Mouse (Mus musculus) heart, embryonic 16.5 days (tissue): ENCODE data around the gene Gpr4. TPM values are rescaled to one million over a fixed set of nuclear protein-coding genes. Genes with fewer than 3 reads are reported as not detected.

Source experiments
- ATAC-seq: fragments of 200-750 bp; cut with Nextera tagmentation; replicated peaks from 2 replicates; pipeline ENCODE4 v1.8.0; 2017; ENCODE audit warnings: moderate number of reproducible peaks; ENCODE audit not compliant: insufficient read depth, low FRiP score; ENCODE audit errors: extremely low read depth
- H3K27ac ChIP-seq: fragments of 300-500 bp; sonication (generic); 2 replicates; pipeline ENCODE4 v1.5.1; 2014; ENCODE audit warnings: mild to moderate bottlenecking, low read length, control low read depth, moderate library complexity
- H3K27me3 ChIP-seq: fragments of 300-500 bp; sonication (generic); 2 replicates; pipeline ENCODE4 v1.6.1; 2014; ENCODE audit warnings: low read length, mixed read lengths; ENCODE audit not compliant: control insufficient read depth, insufficient read depth
- H3K36me3 ChIP-seq: fragments of 300-500 bp; sonication (generic); 2 replicates; pipeline ENCODE4 v1.6.1; 2014; ENCODE audit not compliant: control insufficient read depth, insufficient read depth
- H3K4me1 ChIP-seq: fragments of 300-500 bp; sonication (generic); 2 replicates; pipeline ENCODE4 v1.6.1; 2014; ENCODE audit warnings: low read length, mixed read lengths; ENCODE audit not compliant: control insufficient read depth, insufficient read depth
- H3K4me2 ChIP-seq: fragments of 300-500 bp; sonication (generic); 2 replicates; pipeline ENCODE4 v1.6.1; 2014; ENCODE audit warnings: low read depth, mild to moderate bottlenecking, control low read depth, low read length
- H3K4me3 ChIP-seq: fragments of 300-500 bp; sonication (generic); 2 replicates; pipeline ENCODE4 v1.5.1; 2014; ENCODE audit warnings: mild to moderate bottlenecking, control low read depth, low read length
- H3K9ac ChIP-seq: fragments of 300-500 bp; sonication (generic); 2 replicates; pipeline ENCODE4 v1.6.1; 2014; ENCODE audit warnings: low read length, control low read depth
- H3K9me3 ChIP-seq: fragments of 300-500 bp; sonication (generic); replicated peaks from 2 replicates; pipeline ENCODE4 v1.6.1; 2016; ENCODE audit warnings: low read length; ENCODE audit not compliant: control insufficient read depth
- WGBS: fragments of 180-500 bp; shearing (Covaris S2); extraction: QIAGEN DNeasy Blood & Tissue Kit; methylation state at CpG from one replicate; pipeline ENCODE4 v1.1.7; 2014; 5-methylcytosine and 5-hydroxymethylcytosine counted together
- polyA plus RNA-seq: library from polyadenylated mRNA; unstranded; fragments of >200 nt; fragmentation: Nextera tagmentation; extraction: Ambion mirVana; gene quantifications from 2 replicates; pipeline ENCODE4 v1.2.1, GENCODE M21; 2015

Gene Gpr4
- polyA plus RNA-seq, 1 experiment from 2014 or later, result 2.7 TPM

DNA sequence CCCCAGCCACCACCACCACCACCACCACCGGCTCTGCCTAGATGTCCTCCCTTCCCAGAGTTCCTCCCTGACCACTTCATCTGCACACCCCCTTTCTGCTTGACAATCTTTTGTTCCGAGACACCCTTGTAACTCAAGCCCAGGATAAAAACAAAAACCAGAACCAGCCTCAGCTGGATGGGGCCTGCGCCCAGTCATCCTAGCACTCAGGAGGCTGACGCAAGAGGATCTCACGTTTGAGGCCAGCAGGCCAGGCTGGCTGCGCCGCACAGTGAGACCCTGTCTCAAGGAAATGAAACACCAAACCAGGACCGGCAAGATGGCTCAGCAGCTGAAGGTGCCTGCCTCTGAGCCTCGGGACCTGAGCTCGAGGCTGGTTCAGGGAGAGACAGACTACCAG lies 54.7 kb downstream of the Gpr4 start:
- peaks cover 46% of the 10 kb centered on the region for H3K4me1 ChIP-seq
- WGBS, result 43% methylated on average over 10 of the region's 10 CpGs

DNA sequence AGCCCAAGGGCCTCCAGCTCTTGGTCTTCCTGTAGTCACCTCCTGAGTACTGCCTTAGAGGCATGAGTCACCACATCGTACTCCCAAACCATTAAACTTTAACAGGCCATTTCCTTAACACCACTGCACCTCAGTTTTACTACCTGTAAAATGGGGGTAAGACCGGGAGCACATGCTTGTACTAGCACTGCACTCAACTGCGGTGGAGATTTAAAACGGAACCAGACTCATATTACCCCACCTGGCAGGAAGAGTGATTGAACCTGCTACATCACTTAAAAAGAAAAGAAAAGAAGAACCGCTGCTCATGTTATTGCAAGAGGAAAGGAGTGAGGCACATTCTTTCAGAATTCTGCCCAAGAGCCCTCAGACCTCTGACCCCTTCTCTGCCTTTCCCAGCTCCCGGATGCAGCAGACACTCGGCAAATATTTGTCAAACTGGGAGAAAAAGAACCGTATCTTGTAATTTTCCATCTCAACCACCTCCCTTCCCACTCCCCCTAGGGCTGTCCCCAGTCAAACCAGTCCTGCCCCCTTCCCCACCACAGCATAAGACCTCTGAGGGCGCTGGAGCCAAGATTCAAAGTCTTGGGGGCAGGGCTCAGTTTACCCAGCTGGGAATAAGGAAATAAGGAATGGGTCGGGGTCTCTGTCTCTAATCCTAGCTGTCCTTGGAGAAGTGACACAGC lies 56.8 kb downstream of the Gpr4 start:
- peak overlapping the region; percentile 98 for H3K27ac ChIP-seq
- H3K9ac ChIP-seq, result peak overlapping the region; percentile 94
- WGBS, result 36% methylated on average over 10 of the region's 10 CpGs
- peaks cover 7% of the 10 kb centered on the region for H3K36me3 ChIP-seq
- H3K27me3 ChIP-seq, result no peaks in the 10 kb centered on the region
- no peak for ATAC-seq
- H3K4me2 ChIP-seq, result peak overlapping the region; percentile 86
- no peaks in the 10 kb centered on the region for H3K9me3 ChIP-seq
- H3K4me1 ChIP-seq, result peaks cover 49% of the 10 kb centered on the region
- peak overlapping the region; percentile 76 for H3K4me3 ChIP-seq

More for the DNA sequence above, 54.7 kb downstream of the Gpr4 start:
- H3K4me2 ChIP-seq, result no peak overlapping the region
- H3K27me3 ChIP-seq, result no peaks in the 10 kb centered on the region
- no peak for ATAC-seq
- no peak overlapping the region for H3K4me3 ChIP-seq
- H3K27ac ChIP-seq, result peak overlapping the region; percentile 36
- no peaks in the 10 kb centered on the region for H3K9me3 ChIP-seq
- 0 out of 2 replicates have a peak overlapping the region, but pooled peaks have one; percentile 6 for H3K9ac ChIP-seq
- peaks cover 23% of the 10 kb centered on the region for H3K36me3 ChIP-seq

GRCm38 (mm10) chr7:19269721-19270441 lies 57.5 kb downstream of the Gpr4 start:
- peak; percentile 80 for ATAC-seq
- Histone ChIP-seq H3K27ac (peak overlapping the region; percentile 98), H3K4me3 (peak overlapping the region; percentile 76), H3K27me3 (no peaks in the 10 kb centered on the region), H3K9me3 (no peaks in the 10 kb centered on the region), H3K4me2 (peak overlapping the region; percentile 86), H3K36me3 (no peaks in the 10 kb centered on the region; the same call in 1 of the 2 replicates), H3K9ac (peak overlapping the region; percentile 94), H3K4me1 (peaks cover 49% of the 10 kb centered on the region)
- WGBS, result 1% methylated on average over 19 of the region's 19 CpGs

- no peak for ATAC-seq
- Histone ChIP-seq H3K9me3 (no peaks in the 10 kb centered on the region), H3K4me3 (peak overlapping the region; percentile 76), H3K36me3 (no peaks in the 10 kb centered on the region; the same call in 1 of the 2 replicates), H3K27me3 (no peaks in the 10 kb centered on the region), H3K4me1 (peaks cover 41% of the 10 kb centered on the region), H3K4me2 (peak overlapping the region; percentile 86), H3K9ac (peak overlapping the region; percentile 94), H3K27ac (peak overlapping the region; percentile 98)
- WGBS, result under 1% methylated on average over 19 of the region's 21 CpGs
These were observed 58.3 kb downstream of the Gpr4 start for GRCm38 (mm10) chr7:19270509-19271237.

DNA sequence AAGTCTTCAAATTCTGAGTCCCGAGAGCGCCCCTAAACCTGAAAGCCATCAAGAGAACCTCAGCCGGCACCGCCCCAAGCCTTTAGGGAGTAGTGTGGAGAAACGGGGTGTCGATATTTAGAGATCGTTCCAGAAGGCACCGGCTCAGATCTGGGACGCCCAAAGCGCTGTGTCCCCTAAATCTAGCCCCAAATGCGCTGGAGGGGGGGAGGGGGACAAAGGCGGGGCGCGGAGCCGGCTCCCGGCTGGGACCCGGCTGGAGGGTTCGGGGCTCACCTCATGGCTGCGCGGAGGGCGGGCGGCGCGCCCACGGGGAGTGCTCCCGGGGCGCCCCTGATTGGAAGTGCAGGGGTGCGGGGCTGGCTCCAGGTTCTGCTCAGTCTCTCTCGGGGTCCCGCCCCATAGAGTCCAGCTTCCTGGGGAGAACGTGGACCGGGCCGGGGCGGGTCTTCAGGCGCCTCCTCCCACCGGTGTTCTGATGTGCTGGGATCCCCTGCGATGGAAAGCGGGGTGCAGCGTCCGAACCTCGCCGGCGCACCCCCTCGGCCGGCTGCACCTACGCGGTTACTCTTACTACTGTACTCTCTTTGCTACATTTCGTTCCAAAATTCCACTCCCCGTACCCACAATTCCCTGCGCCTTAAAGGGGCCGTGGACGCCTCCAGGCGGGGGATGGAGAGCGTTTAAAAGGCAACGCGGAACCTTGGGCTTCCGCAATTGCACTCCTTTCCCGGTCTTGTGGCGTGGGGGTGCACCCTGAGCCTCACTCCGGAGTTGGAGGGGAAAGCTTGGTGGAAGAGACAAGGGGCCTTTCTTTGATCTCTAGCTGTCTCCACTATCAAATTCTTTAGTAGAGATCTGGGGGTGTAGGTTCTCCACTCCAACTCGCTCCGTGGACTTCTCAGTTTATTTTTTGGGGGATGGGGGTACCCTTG lies 59.2 kb downstream of the Gpr4 start, which contains the start of gene Vasp:
Gene Vasp, minus strand, starts transcription at position 580 of the 935 bp plus-strand sequence.
- WGBS, result under 1% methylated on average over 62 of the region's 62 CpGs
- Histone ChIP-seq H3K9ac (peak within 1 kb of the TSS; percentile 94), H3K9me3 (no peaks in the 10 kb centered on the region; the same call in 1 of the 2 replicates), H3K36me3 (no peaks in the 10 kb centered on the region; the same call in 1 of the 2 replicates), H3K4me1 (peaks cover 33% of the 10 kb centered on the region), H3K27ac (peak within 1 kb of the TSS; percentile 98), H3K4me3 (peak within 1 kb of the TSS; percentile 76), H3K4me2 (peak within 1 kb of the TSS; percentile 86), H3K27me3 (no peaks in the 10 kb centered on the region)
- ATAC-seq, result peak; percentile 66

- Histone ChIP-seq H3K27ac (peak overlapping the region; percentile 98), H3K4me1 (peaks cover 25% of the 10 kb centered on the region), H3K4me2 (peak overlapping the region; percentile 86), H3K9ac (peak overlapping the region; percentile 94), H3K27me3 (0 out of 2 replicates have a peak, but pooled peaks cover under 1% of the 10 kb centered on the region), H3K9me3 (no peaks in the 10 kb centered on the region; the same call in 1 of the 2 replicates), H3K36me3 (no peaks in the 10 kb centered on the region; the same call in 1 of the 2 replicates), H3K4me3 (peak overlapping the region; percentile 76)
- WGBS, result under 1% methylated on average over 31 of the region's 36 CpGs
- peak; percentile 43 for ATAC-seq
These were observed 59.9 kb downstream of the Gpr4 start for GRCm38 (mm10) chr7:19272173-19272764.
